Mouse (Mus musculus) lung, postnatal 0 days (tissue): ENCODE measurements around the gene Rln3.

Source experiments
- CTCF ChIP-seq: IDR thresholded peaks from 2 replicates; pipeline ENCODE4 v1.5.1; 2016; ENCODE audit warnings: antibody characterized with exemption, mild to moderate bottlenecking
- EP300 ChIP-seq: IDR thresholded peaks from 2 replicates; pipeline ENCODE4 v1.6.1; 2016; ENCODE audit warnings: antibody characterized with exemption, mild to moderate bottlenecking, control low read depth

DNA sequence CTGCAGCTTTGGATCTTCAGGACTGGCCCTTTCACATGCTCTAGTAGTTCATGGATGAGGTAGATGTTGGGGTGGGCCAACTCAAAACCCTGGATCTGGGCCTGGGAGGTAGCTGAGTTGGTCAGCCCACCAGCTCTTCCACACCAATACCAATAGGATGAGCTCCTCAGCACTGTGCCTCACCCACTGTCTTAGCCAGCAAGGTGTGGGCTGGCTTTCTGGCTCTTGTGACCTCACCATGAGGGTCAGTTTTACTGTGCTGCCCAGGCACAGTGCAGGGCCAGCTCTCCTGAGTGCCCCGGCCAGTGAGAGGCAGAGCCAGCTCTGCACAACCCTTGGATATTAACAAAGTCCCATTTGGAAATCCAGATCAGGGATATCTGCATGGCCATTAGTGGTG is 13.0 kb upstream of the Rln3 start:
- TF ChIP-seq CTCF, result no peak
- no peak for TF ChIP-seq EP300
